Mouse (Mus musculus): ENCODE measurements around the gene Kcnq1.

Gene Kcnq1

DNA sequence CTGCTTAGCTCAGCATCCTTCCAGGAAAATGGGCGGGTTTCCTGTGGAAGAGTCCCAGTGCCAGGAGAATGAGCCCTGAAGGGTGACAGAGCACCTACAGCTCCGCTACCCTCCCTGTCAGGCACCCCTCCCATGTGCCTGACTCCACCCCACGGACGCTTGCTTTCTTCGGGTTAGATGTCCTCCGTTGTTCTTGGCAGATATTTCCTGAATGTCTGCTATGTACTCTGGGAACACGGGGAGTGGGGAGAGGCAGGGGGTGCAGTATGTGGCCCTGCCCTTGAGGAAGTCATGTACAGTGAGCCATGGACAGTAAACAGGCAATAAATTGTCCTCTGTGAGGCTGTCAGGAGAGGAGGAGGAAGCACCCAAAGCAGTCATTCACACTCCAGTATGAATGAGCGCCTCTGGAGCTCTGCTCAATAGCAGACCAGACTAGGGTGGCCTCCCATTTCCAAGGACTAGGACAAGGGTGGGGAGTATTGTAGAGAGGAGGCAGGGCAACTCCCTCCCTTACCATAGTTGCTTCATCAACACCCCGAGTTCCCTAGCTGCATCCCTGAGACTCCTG is 301.9 kb downstream of the Kcnq1 start:
- intact Hi-C loops (cut with DNase I): no loop called here

DNA sequence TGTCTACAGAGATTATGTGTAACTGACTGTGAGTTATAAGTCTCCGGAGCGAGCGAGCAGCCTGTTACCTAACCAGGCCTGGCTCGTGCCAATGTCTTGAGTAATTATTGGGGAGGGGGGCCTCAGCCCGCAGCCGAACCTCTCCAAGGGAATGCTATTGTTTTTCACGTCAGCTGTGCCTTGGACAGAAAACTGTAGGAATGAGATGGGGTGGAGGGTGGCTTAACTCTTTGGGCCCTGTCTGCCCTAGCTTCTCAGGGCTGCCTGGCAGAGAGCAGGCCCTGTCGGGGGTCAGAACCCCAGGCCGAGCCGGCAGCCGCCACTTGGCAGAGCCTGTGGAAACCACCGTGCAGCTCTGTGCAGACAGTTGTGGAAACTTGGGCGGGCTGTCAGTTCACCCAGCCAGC is 302.5 kb downstream of the Kcnq1 start:
- intact Hi-C loops (cut with DNase I): no loop called here

DNA sequence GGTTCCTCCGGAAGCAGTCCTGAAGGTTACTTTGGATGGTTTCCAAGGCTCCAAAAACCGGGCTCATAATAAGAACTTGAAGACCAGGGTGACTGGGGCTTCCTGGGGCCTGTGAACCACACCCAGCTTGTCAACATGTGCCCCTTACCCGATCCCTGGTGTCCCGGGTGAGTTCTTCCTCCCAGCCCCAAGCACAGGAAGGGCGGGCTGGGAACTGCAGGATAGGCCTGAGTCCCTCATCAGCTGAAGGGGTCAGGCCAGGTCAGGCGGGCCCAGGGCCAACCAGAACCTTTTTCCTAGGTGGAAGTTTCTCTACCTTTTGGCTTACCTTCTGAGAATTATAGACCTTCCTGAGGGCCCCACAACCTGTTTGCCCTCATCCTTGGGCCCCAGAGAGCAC is 306.4 kb downstream of the Kcnq1 start:
- intact Hi-C loops (cut with DNase I): no loop called here

DNA sequence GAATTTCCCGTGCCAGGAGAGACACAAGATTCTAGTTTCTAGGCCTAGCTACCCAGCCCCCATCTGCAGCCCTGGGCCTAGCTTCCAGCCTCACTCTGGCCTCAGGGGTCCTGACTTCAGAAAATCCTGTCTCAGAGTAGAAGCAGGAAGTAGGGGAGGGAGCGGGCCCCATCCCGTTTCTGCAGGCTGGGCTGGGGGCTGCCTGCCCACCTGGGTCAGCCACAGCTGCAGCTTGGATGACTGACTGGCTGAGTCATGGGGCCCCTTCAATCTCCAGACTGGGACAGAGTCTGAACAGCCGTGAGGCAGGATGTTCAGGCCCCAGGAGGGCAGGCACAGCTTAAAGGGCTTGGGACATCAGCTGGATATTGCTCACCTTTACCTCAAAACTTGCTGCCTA is 308.9 kb downstream of the Kcnq1 start:
- intact Hi-C loops (cut with DNase I): no loop called here

DNA sequence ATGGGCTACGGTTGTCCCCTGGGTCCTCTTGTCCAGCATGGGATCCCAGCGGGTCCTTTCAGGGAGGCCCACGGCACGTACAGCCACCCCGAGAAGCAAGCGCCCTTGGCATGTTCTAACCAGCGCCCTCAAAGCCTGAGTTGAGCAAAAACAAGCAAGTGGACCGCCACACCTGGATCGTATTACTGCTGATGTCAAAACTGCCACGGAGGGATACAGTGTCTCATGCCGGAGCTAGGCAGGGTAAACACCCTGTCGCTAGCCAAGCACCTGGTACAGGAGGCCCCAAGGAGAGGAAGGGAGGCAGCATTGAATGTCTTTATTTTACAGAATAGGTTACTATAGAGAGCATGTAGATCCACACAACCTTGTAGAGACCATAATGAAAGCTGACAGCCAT is 310.2 kb downstream of the Kcnq1 start:
- intact Hi-C loops (cut with DNase I): no loop called here

DNA sequence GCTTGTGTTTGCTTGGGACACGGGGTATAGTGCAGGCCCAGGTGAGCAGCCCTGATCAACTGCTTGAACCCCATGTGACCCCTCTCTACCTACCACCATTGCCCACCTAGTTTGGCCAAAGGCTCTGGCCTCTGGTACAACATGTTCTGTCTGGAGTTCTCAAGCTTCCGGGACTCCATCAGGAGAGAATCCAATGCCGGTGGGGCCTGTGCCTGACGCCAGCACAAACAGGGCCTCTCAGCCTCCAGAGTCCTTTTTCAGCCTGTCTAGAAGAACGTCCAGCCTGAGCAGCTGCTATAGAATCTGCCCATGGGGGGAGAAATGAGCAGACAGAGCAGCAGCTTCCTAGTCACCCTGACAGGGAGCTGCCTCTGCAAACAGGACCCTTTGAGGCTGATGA is 311.7 kb downstream of the Kcnq1 start:
- intact Hi-C loops (cut with DNase I): no loop called here

DNA sequence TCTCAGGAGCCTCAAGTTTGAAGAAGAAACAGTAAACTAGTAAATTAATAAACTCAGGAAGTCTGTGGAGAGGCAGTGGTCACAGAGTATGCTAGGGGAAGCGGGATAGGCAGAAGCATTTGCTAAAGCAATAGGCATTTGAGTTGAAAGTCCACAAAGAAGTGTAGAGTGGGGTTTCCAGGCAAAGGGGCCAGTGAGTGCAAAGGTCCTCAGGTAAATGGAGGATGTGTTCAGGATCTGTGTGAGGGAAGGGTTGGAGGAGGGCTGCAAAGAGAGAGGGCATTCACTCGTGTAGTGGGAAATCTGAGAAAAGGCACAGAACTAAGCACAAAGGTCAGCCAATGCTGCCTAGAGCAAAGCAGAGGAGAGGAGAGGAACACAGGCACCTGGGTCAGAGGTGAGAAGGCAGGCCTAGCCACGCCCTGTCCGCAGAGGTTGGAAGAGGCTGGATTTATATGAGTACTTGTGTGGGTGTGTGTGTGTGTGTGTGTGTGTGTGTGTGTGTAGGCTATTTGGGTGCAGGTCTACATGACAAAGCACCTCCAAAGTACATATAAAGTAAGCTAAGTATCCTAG is 313.5 kb downstream of the Kcnq1 start:
- intact Hi-C loops (cut with DNase I): no loop called here

DNA sequence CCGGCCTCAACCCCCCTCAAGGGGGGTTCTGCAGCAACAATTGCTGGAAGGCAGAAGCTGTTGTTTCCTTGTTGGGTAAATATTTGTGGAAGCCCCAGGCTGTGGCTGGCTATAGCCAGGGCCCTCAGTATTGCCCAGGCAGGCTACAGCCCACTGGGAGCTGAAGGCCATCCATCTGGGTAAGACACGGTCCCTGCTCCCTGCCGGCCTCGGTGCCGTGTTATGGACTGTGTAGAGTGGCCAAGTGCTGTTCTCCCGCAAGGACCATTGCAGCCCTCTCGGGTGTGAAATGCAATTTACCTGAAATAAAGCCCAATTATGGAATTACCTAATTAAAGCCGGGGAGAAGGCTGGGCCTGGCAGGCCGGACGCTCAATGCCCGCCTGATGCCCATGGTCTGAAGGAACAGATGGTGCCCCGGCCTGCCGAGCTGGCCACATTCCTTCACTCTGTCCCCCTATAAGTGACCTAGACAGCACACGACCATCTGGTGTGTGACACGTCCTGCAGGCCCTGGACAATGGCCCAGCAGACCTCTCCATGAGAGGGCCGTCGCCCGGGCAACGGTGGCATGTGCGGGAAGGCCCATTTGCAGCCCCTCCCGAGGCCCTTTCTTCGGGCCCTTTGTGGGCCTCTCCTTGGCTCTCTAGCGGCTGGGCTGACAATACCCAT is 322.1 kb downstream of the Kcnq1 start:
- intact Hi-C loops (cut with DNase I): no loop called here

DNA sequence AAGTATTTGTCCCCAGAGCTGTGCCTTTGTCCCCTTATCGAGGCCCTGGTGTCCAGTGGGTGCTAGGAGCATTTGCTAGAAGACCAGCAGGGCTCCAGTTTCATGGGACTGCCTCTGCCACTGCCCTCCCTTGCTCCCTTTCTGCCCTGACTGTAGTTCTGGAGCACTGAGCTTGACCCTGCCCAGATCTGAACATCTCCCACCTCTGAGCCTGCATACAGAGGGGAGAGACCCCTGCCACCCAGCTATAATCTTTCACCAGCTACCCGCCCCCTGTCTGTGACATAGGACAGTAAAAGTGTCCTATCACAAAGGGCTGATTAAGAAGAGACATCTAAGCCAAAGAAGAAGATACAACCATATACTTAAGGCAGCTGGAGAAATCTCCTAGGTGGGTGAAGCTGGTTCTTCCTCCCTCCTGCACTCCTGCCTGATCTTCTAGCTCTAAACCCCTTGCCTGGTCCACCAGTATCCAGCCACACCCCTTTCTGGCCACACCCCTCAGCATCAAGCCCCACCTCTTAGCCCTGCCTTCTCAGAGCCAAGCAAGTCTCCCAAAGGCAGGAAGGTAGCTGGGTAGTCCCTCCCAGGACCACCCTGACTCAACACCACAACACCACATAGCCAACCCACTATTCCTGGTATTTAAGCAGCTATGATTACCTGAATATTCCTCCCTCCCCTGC is 322.8 kb downstream of the Kcnq1 start:
- intact Hi-C loops (cut with DNase I): no loop called here

DNA sequence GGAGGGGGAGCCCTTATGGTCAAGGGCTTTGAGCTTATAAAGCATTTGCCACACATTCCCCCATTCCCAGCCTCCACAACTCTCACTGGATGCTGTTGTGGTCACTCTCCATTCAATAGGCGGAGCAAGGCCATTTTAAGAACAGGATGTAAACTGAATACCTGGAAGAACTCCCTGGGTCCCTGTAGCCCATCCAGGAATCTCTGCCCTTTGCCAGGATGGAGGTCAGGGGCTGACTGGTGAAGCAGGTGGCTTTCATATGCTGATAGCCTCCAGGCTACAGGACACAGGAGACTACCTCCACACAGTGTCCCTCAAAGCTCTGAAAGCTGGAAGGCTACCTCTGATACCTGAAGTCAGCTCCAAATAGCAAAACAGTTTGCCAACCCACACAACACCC is 326.5 kb downstream of the Kcnq1 start:
- intact Hi-C loops (cut with DNase I): no loop called here

DNA sequence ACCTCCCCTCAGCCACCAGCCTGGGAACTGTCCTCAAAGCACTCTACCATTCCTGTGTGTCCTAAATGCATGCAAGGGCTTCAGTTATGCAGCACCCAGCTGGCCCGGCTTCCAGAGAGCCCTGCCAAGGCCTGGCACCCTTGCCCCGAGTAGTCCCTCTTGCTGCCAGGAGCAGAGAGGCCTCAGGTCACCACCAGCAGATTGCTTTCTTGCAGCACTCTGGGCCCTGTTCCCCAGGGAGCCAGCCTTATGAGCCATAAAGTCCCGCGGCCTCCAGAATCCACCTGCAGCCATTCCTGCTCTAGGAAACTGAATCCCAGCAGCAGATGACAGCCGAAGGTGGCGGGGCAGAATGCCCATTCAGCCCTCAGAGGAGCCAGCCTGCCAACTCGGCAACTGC is 327.2 kb downstream of the Kcnq1 start:
- intact Hi-C loops (cut with DNase I): no loop called here

DNA sequence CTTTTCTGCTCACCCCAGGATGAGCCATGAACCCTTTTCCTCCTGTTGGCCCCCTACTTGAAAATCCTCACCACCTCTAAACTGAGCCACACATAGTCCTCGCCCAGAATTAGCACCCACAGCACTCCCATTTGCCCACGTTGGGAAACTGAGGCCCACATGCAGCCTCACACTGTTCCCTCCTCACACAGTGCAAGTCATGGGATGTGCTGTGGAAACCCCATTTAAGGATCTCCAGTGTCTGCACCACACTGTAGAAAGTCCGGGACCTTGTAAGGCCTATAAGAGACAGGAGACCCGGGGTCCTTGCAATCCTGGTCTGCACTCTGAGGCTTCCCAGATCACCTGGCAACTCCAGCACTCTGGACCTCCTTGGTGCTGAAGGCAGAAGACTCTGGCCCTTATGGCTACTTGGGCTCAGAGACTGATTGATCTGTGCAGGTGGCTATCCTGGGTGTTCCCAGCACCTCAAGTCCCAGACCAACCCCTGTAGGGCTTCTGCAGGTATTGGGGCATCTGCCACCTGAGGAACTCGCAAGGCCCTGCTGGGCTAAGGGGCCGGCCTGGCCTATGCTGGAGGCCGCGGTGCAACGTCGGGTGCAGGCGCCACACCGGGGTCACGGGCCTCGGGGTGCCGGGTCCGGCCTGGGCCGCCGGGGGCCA is 331.2 kb downstream of the Kcnq1 start:
- intact Hi-C loops (cut with DNase I): no loop called here

DNA sequence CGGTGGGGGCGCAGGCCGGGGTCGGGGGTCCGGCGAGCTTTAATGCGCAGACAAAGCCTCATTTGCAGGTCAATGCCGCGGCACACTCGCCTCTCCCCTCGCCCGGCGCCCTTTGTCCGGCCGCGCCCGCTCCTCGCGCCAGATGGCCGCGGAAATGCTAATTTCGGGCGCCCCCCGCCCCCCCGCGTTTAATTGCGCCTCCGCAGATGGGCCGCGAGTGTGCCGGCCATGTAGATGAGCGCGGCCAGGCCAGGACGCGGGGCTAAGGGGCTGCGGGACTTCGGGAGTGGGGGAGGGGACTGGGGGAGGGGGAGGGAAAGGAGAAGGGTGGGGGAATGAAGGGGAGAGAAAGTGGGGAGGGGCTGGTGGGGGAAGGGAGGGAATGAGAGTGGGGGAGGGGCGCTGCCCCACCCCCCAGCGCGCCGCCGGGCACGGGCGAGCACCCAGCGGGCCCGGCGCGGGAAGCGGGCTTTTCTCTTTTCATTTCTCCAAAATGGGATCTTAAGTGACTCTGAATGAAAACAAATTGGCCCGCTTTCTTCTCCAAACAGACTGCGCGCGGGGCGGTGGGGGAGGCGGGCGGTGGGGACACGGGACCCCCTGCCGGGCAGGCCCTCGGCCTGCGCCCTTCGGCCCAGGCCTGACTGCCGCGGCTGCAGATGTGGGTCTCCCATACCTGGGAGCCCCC is 331.9 kb downstream of the Kcnq1 start:
- intact Hi-C loops (cut with DNase I): no loop called here

DNA sequence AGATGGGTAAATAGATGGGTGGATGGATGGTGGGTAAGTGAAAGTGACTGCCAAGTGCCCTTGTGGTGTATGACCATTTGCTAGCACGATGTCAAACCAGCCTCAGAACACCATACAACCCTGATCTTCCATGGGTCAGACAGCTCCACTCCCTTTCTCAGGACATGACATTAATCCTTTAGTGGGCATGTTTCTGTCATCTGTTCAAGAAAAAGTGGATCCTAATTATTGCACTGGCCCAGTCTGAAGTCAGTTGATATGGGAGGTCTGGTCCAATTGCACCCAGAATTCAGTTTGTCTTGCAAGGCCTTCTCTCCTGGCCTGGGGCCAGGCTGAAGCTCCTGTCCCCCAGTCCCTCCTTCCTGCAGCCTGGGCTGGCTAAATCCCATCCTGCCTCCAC is 332.8 kb downstream of the Kcnq1 start:
- intact Hi-C loops (cut with DNase I): no loop called here

DNA sequence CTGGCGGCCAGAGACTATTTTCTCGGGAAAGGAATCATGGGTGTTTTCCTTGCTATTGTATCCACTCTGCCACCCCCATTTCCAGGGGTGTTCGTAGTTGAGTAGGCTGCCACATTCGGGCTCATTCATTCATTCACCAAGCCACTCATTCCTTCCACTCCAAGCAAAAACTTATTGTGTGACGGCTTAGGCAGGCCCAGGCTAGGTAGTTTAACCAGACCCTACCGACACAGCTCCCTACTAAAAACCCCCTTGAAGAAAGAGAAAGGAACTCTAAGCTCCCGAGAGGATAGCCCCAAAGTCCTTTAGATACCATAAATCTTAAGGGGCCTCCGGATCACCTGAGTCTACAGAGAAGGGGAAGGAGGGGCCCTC is 338.4 kb downstream of the Kcnq1 start:
- intact Hi-C loops (cut with DNase I): no loop called here

DNA sequence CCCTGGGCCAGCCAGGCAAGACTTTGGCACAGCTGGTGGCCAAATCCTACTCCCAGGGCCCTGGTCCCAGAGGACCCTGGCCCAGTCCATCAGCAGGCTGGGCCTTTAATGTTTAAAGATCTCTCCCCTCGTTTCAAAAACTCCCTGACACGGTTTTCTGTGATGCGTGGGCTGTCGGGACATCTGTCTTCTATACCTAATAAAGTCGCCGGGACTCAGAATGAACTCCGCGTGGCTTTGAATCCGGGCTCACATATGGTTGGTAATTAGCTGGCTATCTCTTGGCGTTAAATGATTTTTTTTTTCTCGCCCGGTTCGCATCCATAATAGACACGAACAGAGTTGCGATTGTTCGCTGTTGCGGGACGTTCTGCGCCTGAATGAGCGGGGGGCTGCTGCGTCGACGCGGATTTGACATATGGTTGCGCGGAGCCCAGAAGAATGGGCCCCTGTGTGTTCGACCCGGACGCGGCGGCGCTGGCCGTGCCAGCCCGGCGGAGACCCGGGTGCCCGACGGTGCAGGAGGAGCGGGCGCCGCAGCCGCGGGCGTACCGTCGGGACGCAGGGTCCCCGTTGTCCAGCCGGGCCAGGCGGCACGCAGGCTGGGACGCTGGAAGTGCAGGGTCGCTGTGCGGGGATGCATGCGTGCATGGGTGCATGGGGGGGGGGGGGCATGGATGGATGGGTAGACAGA is 338.9 kb downstream of the Kcnq1 start:
- intact Hi-C loops (cut with DNase I): no loop called here

DNA sequence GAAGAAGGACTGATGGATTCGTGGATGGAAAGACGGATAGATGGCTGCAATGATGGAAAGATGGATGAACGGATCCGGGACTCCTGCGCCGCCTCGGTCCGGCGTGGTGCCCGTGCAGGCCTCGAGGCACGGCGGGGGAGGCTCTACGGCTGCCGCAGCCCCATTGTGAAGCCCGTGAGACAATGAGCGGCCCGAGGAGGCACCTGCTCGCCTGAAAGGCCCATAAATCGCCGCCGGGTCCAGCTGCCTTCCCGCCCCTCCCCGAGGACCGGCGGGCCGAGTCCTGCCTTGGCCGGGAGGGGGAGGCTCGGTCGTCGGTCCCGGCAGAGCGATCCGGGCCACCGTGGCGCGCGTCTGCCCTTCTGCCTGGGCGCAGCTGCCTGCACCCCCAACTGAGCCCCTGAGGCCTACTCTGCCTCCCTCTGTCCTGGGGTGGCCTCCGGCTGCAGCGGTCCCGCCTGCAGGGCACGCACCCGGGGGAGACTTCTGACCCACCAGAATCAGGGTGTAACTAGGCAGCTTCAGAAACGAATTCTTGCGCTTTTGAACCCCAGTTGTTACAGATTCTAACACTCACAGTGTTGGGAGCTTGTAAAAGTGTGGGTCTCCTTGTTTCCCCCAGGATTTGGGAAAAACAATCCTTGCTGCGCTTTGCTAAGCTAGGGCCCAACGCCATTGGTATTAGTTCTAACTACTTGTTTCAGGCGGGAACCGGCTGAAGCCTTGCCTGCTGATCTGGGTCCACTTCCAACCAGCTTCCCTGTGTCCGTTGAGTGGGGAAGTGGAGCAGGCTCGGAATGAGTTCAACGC is 339.7 kb downstream of the Kcnq1 start:
- intact Hi-C loops (cut with DNase I): no loop called here

DNA sequence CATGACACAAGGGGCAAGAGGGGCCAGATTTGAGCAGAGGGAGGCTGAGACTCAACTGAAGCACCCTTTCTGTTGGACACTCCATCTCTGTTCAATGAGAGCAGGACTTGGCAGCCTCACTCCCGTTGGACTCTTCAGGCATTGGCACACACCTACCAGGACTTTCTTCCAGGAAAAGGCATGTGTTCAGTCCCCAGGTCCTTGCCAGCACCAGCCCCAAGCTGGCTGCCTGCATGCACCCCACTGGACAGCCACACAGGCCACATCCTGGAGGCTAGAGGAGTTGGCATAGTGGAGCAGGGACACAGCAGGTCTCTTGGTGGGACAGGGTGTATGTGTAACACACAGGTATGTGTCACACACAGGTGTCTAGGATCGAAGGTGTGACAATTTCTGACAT is 341.0 kb downstream of the Kcnq1 start:
- intact Hi-C loops (cut with DNase I): no loop called here

DNA sequence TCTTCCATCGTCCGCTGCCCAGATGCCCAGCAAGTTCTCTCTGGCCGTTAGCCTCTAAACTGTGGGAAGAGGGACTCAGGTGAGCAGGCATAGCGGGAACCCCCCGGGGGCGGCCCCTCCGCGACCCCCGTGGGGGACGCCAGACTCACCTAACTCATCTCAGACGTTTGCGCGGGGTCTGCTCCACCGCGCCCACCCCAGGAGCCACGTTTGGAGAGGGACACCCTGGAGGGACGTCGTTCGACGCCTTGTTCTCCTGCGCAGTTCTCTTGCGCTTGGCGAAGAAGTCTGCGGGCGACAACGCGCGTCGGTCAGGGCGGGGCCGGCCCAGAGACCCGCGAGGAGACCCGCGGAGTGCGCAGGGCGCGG is 352.8 kb downstream of the Kcnq1 start:
- intact Hi-C loops (cut with DNase I): no loop called here

Measured in adrenal gland (tissue).